Comparison of ENCODE assay signal across 24 mouse cellular contexts in the genomic region with DNA sequence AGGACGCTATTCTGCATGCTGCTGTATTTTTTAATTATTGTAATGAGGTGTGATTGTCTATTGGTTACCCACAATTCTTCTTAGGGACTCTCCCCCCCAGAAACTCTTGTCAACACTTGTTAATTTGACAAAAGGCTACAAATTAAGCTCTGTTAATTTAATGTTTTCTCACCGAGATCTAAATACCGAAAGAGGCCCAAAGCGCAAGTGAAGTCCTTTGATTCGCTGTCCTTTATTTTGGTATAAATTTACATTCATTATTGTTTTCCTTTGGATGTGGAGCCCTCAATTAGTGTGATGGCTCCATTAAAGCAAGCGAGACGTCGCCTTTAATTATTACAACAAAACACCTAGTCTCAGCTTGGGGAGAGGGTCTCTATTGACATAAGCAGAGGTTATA.
DNase-seq lines count a peak whose midpoint lies in the region; ATAC-seq and TF ChIP-seq lines count a peak whose summit lies in the region.
"Had no signal": no experiment of that assay in that cellular context is flagged by ENCODE, and none has a peak within 500 bp of the region (broad histone marks: within the 10 kb centered on the region; RNA-seq: fewer than 3 reads in every experiment).

No protein-coding gene starts in this region.

- peak; percentile 74 for DNase-seq in forebrain, embryonic 14.5 days (ENCODE audit: low spot score)
- no peak for DNase-seq in midbrain, embryonic 14.5 days
- no peak for DNase-seq in midbrain, embryonic 10.5 days (ENCODE audit: low spot score)
- peak; percentile 84 for DNase-seq in brain, embryonic 14.5 days (ENCODE audit: low read depth)
- DNase-seq in cerebellum, adult 11-12 months, result no peak
- no peak for DNase-seq in cerebellum, adult 11 months
- DNase-seq: adrenal gland, adult 8-10 months; adrenal gland, postnatal 14 days; adrenal gland, postnatal 36 days; B cell, adult 2 months; cerebellum, adult 2 months; cerebellum, adult 9-10 months; cerebellum, postnatal 10 days; cerebellum, postnatal 25 days; forebrain, postnatal 0 days had no signal

- TF ChIP-seq CTCF in brain, embryonic 14.5 days (IDR thresholded peaks at IDR 0.05; ENCODE audit: borderline replicate concordance, extremely low read depth, insufficient read depth, insufficient read length), result no peak

- no peak overlapping the region for H3K4me2 ChIP-seq in forebrain, embryonic 14.5 days (ENCODE audit: low read length)
- H3K4me2 ChIP-seq in forebrain, embryonic 13.5 days, result no peak overlapping the region
- H3K4me2 ChIP-seq in midbrain, embryonic 14.5 days (ENCODE audit: low read length), result no peak overlapping the region
- H3K4me2 ChIP-seq in midbrain, embryonic 16.5 days (ENCODE audit: low read length), result 0 out of 2 replicates have a peak overlapping the region, but pooled peaks have one; percentile 13
- H3K4me2 ChIP-seq: embryonic facial prominence, embryonic 12.5 days; forebrain, embryonic 15.5 days had no signal

- H3K4me3 ChIP-seq in forebrain, embryonic 14.5 days (ENCODE audit: low read depth, low read length), result no peak overlapping the region
- no peak overlapping the region for H3K4me3 ChIP-seq in forebrain, embryonic 13.5 days
- no peak overlapping the region for H3K4me3 ChIP-seq in midbrain, embryonic 14.5 days (replicated peaks; ENCODE audit: low read depth, low read length)
- H3K4me3 ChIP-seq in midbrain, embryonic 10.5 days, result no peak overlapping the region
- H3K4me3 ChIP-seq in midbrain, embryonic 16.5 days (ENCODE audit: low read depth, low read length), result no peak overlapping the region
- H3K4me3 ChIP-seq: embryonic facial prominence, embryonic 10.5 days; embryonic facial prominence, embryonic 12.5 days; forebrain, embryonic 15.5 days had no signal

- no peak for TF ChIP-seq POLR2A in brain, embryonic 14.5 days (IDR thresholded peaks at IDR 0.05; ENCODE audit: borderline replicate concordance, extremely low read depth, insufficient read depth, insufficient read length, poor library complexity, severe bottlenecking)

- peaks cover 14% of the 10 kb centered on the region for H3K4me1 ChIP-seq in forebrain, embryonic 14.5 days (ENCODE audit: control insufficient read depth, insufficient read depth, low read length)
- H3K4me1 ChIP-seq in forebrain, embryonic 13.5 days, result peaks cover 48% of the 10 kb centered on the region
- H3K4me1 ChIP-seq in midbrain, embryonic 14.5 days (ENCODE audit: control insufficient read depth, insufficient read depth, low read length), result peaks cover 28% of the 10 kb centered on the region
- peaks cover 22% of the 10 kb centered on the region for H3K4me1 ChIP-seq in midbrain, embryonic 10.5 days
- peaks cover 41% of the 10 kb centered on the region for H3K4me1 ChIP-seq in midbrain, embryonic 16.5 days (ENCODE audit: control insufficient read depth, insufficient read depth, low read length)

- no peak overlapping the region for H3K9ac ChIP-seq in forebrain, embryonic 14.5 days (ENCODE audit: low read length)
- no peak overlapping the region for H3K9ac ChIP-seq in forebrain, embryonic 13.5 days
- no peak overlapping the region for H3K9ac ChIP-seq in midbrain, embryonic 14.5 days (replicated peaks; ENCODE audit: low read length)
- no peak overlapping the region for H3K9ac ChIP-seq in midbrain, embryonic 16.5 days (ENCODE audit: low read depth, low read length)
- H3K9ac ChIP-seq: embryonic facial prominence, embryonic 12.5 days; forebrain, embryonic 15.5 days; forebrain, postnatal 0 days had no signal

- no peaks in the 10 kb centered on the region for H3K9me3 ChIP-seq in forebrain, embryonic 14.5 days (replicated peaks; ENCODE audit: control insufficient read depth, low read length)
- no peaks in the 10 kb centered on the region for H3K9me3 ChIP-seq in forebrain, embryonic 13.5 days (replicated peaks)
- H3K9me3 ChIP-seq in midbrain, embryonic 14.5 days (ENCODE audit: control insufficient read depth, low read length), result no peaks in the 10 kb centered on the region
- peaks cover 6% of the 10 kb centered on the region; the same call in 1 of the 2 replicates for H3K9me3 ChIP-seq in midbrain, embryonic 10.5 days (replicated peaks)
- H3K9me3 ChIP-seq in midbrain, embryonic 16.5 days (replicated peaks; ENCODE audit: control insufficient read depth, low read length, poor library complexity, severe bottlenecking), result peaks cover 2% of the 10 kb centered on the region; the same call in 1 of the 2 replicates
- H3K9me3 ChIP-seq: embryonic facial prominence, embryonic 12.5 days; forebrain, embryonic 15.5 days had no signal

- ATAC-seq in forebrain, embryonic 14.5 days, result no peak
- ATAC-seq in forebrain, embryonic 13.5 days, result no peak
- ATAC-seq in midbrain, embryonic 14.5 days (ENCODE audit: low FRiP score, low TSS enrichment), result no peak
- ATAC-seq in midbrain, embryonic 16.5 days, result no peak
- ATAC-seq: activated CD4-positive, CD25-positive, alpha-beta regulatory T cell, adult 4 months; CD4-positive, CD25-positive, alpha-beta regulatory T cell, adult 4 months; forebrain, embryonic 15.5 days; forebrain, postnatal 0 days; Patski had no signal

- no peaks in the 10 kb centered on the region for H3K36me3 ChIP-seq in forebrain, embryonic 14.5 days (ENCODE audit: control insufficient read depth, insufficient read depth, low read length)
- H3K36me3 ChIP-seq in forebrain, embryonic 13.5 days (ENCODE audit: poor library complexity, severe bottlenecking), result peaks cover 6% of the 10 kb centered on the region
- peaks cover 29% of the 10 kb centered on the region for H3K36me3 ChIP-seq in midbrain, embryonic 14.5 days (ENCODE audit: control insufficient read depth, insufficient read depth, low read length)
- H3K36me3 ChIP-seq in midbrain, embryonic 10.5 days, result peaks cover 91% of the 10 kb centered on the region
- H3K36me3 ChIP-seq in midbrain, embryonic 16.5 days (ENCODE audit: control insufficient read depth, insufficient read depth, low read length), result peaks cover 2% of the 10 kb centered on the region; the same call in 1 of the 2 replicates
- H3K36me3 ChIP-seq: forebrain, embryonic 15.5 days; G1E had no signal

- H3K27ac ChIP-seq in forebrain, embryonic 14.5 days (ENCODE audit: low read depth, low read length), result no peak overlapping the region
- H3K27ac ChIP-seq in forebrain, embryonic 13.5 days, result no peak overlapping the region
- peak overlapping the region; percentile 15; the same call in 1 of the 2 replicates for H3K27ac ChIP-seq in midbrain, embryonic 14.5 days (replicated peaks; ENCODE audit: low read depth, low read length)
- no peak overlapping the region for H3K27ac ChIP-seq in midbrain, embryonic 10.5 days (replicated peaks)
- peak overlapping the region; percentile 94 for H3K27ac ChIP-seq in midbrain, embryonic 16.5 days (ENCODE audit: low read length)
- H3K27ac ChIP-seq: embryonic facial prominence, embryonic 10.5 days; embryonic facial prominence, embryonic 12.5 days; forebrain, embryonic 15.5 days had no signal

- H3K27me3 ChIP-seq in forebrain, embryonic 14.5 days (replicated peaks; ENCODE audit: control insufficient read depth, insufficient read depth, low read length), result peaks cover 18% of the 10 kb centered on the region; the same call in 1 of the 2 replicates
- H3K27me3 ChIP-seq in forebrain, embryonic 13.5 days, result peaks cover 76% of the 10 kb centered on the region
- H3K27me3 ChIP-seq in midbrain, embryonic 14.5 days (ENCODE audit: control insufficient read depth, insufficient read depth, low read length), result no peaks in the 10 kb centered on the region
- peaks cover 25% of the 10 kb centered on the region for H3K27me3 ChIP-seq in midbrain, embryonic 10.5 days (ENCODE audit: low read depth, poor library complexity, severe bottlenecking)
- no peaks in the 10 kb centered on the region for H3K27me3 ChIP-seq in midbrain, embryonic 16.5 days (ENCODE audit: control insufficient read depth, insufficient read depth, low read depth, low read length)
- H3K27me3 ChIP-seq: embryonic facial prominence, embryonic 12.5 days; Patski had no signal

- 10% methylated on average over 8 of the region's 8 CpGs for WGBS in forebrain, embryonic 14.5 days
- WGBS in forebrain, embryonic 13.5 days, result 27% methylated on average over 8 of the region's 8 CpGs
- WGBS in midbrain, embryonic 14.5 days, result 69% methylated on average over 8 of the region's 8 CpGs
- 95% methylated on average over 8 of the region's 8 CpGs for WGBS in midbrain, embryonic 10.5 days
- 59% methylated on average over 8 of the region's 8 CpGs for WGBS in midbrain, embryonic 16.5 days

Comparison
In these comparisons a context has a peak if more than half of its experiments do, and no peak if none do; other contexts are left out.
1. H3K27ac ChIP-seq: peak in midbrain, embryonic 14.5 days (single experiment) and midbrain, embryonic 16.5 days (single experiment); none in forebrain, embryonic 14.5 days (single experiment), forebrain, embryonic 13.5 days (single experiment) and midbrain, embryonic 10.5 days (single experiment).
2. DNase-seq: peak in forebrain, embryonic 14.5 days (single experiment) and brain, embryonic 14.5 days (single experiment); none in midbrain, embryonic 14.5 days (single experiment), midbrain, embryonic 10.5 days (single experiment), cerebellum, adult 11-12 months (single experiment) and cerebellum, adult 11 months (single experiment).